Mouse (Mus musculus) cerebellum, postnatal 14 days (tissue): ENCODE data around the gene Spcs2.
A peak's percentile ranks its signal among the peaks of the same experiment; 100 is the strongest.

ENCODE experiments used
- DNase-seq, 2 experiments: peaks; one replicate each; pipeline ENCODE4 v3.0.0; 2021; ENCODE audit warnings: mixed read lengths in 2 of 2

Gene Spcs2

DNA sequence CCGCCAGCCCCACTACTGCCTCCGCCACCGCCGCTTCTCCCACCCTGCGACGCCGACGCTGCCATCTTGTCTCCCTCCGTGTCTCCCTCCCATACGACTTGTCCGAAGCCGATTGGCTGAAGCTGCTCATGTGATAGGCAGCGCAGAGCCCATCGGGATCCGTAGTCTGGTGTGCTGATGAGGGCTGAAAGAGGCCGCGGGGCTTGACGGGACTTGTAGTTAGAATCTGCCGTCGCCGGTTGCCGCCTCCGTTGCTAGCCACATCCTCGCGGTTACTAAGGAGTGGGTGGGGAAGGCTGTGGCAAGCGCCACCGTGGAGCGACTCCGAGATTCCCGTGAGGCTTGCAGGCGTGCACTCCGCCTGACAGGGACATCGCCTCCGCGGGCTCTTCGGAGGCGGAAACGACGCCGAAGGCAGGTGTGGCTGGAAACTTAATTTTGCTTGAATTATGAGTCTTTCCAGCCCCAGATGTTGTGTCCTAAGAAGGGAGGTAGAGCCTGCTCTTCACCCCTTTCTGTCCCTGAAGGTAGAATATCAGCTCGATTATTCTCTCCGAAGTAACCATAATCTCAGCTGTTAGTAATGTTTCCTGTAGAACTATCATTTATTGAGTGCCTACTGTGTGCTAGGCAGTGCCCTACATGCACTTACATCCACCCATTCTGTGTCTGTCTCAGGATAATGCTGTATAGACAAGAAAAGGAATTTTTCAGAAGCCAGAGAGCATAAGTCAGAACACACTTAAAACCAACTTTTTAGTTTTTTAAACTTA is 4.3 kb downstream of the Spcs2 start, which contains the start of gene Xrra1:
Gene Xrra1 (plus strand): TSS at position 304 of the 773 bp plus-strand sequence.
- peak; percentile 96 for DNase-seq

DNA sequence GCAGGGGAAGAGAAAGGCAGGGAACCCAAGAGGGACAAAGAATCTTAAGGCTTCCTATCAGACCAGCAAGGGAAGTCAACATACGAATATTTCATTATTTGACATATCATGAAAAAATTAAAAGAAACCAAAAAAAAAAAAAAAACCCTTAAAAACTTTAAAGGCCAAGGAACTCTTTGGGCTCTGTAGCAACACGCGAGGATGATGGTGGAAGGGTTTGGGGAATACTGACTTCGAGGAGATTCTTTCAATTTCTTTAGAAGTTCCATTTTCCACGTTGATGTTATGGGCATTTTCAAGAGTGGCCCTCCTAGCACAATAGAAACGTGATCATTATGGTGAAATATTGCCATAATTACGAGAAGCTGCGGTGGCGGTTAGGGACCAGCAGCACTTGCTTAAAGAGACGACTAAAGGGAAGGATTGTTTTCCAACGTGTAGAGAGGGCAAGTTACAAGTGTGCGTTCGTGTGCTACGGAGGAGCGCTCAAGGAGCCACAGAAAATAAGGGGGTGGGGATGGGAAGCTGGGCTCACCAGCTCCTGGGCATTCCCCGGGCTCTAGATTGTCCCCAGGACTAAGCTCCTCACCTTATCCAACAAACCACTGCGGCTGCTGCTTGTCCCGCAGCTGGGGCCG is 5.0 kb downstream of the Spcs2 start:
- DNase-seq: no peak

DNA sequence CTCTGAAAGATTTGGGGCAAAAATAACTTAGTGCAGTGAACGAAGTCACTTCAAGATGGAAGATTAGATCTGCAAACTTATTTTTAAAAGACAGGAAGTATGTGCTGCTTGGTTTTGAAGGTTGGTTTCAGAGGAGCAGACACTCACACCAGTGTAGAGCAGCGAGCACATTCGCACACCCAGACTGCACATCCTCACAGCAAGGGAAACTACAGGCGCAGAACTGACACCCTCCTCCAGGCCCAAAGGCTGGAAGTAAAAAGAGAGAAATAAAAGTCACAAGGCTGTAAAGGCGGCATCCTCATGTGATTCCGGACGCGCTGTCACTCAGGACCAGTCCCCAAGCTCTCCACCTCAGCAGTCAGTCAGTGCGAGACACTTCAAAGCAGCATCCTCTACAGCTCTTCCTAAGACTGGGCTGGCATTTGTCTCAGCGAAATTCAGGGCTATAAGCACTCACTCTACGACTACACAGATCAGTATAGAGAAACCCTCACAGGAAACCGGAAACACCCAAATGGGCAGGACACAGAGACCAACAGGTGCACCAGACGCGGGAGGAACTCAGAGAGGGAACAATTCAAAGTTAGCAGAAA is 6.9 kb downstream of the Spcs2 start:
- no peak for DNase-seq

GRCm38 (mm10) chr7:99854311-99854710 is 9.0 kb downstream of the Spcs2 start:
- DNase-seq: no peak

GRCm38 (mm10) chr7:99853350-99853749 is 9.9 kb downstream of the Spcs2 start:
- DNase-seq: no peak

- DNase-seq: no peak
These were observed 11.6 kb downstream of the Spcs2 start for GRCm38 (mm10) chr7:99851618-99852017.

- DNase-seq: no peak
These were observed 12.1 kb downstream of the Spcs2 start for GRCm38 (mm10) chr7:99851121-99851520.

- no peak for DNase-seq
These were observed 12.7 kb downstream of the Spcs2 start for GRCm38 (mm10) chr7:99850534-99850933.

DNA sequence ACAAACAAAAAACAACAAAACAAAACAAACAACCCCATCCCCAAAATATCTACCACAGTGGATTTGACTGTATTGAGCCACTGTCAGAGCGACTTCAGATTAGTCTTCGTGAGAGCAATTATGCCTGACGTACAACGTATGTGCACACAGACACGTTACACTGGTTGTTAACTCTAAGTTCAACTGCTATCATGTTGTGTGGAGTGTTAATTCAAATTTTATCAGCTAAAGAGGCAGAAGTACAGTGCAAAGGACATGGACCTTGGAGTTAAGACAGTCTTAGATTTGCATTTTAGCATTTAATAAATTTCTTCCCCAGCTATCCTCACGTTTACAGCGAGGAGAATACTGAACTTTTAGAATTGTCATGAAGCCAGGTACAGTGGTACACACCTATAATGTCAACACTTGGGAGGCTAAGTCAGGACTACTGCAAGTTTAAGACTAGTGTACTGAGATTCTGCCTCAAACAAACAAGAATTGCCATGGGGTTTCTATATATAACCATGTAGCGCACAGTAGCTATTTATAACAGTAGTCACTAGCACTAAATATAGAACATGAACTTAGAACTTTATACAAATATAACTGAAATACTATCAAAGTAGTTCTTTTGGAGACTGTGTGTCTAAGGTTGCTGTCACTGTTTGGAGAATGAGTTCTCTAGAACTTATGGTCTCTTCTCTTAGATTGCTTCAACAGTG is 17.6 kb downstream of the Spcs2 start:
- no peak for DNase-seq

- DNase-seq: no peak
These were observed 25.0 kb downstream of the Spcs2 start for GRCm38 (mm10) chr7:99838241-99838640.

DNA sequence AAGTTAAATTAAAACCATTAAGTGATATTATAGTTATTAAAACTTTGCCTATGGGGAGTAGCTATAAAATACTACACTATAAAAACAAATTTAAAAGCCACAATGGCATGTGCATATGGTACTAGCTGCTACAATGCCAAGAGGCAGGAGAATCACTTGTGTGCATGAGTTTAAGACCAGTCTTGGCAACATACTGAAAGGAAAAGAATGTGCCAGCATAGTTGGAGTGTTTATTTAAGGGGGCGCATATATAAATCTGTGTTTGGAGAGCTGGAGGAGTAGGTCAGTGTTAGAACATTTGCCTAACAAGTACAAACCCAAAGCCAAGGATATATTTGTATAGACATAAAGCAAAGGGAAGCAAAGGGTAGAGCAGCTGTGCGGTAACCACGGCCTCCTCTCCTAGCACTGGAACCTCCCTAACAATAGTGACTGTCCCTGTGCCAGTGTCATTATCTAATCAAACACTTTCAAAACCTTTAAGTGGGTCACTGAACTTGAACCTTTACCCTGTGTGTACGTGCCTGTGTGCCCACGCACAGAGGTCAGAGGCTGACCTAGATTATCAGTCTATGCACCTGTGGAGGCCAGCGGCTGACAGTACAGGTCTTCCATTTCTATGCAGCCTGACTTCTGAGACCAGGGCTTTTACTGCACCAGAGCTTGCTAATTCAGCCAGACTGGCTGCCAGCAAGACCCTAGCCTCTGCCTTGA is 25.7 kb downstream of the Spcs2 start:
- no peak for DNase-seq

GRCm38 (mm10) chr7:99836781-99837180 is 26.5 kb downstream of the Spcs2 start:
- DNase-seq: no peak

- no peak for DNase-seq
These were observed 28.9 kb downstream of the Spcs2 start for GRCm38 (mm10) chr7:99834314-99834853.

DNA sequence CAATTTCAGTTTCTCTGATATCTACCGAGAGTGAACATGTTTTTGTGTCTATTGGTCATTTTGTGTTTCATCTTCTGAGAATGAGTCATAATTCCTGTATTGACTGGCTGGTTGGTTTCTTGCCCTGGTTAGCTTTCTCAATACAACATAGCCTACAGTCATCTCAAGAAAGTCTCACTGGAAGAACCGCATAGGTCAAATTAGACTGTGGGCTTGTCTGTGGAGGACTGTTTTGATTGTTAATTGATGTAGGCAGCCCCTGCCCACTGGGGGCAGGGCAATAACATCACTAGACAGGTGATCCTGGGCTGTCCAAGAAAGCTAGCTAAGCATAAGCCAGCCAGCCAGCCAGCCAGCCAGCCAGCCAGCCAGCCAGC is 29.4 kb downstream of the Spcs2 start:
- no peak for DNase-seq

GRCm38 (mm10) chr7:99833115-99833845 is 30.0 kb downstream of the Spcs2 start:
- DNase-seq: no peak

- DNase-seq: peak; percentile 92 to 95
These were observed 35.1 kb downstream of the Spcs2 start, which contains the start of gene Neu3 for GRCm38 (mm10) chr7:99828083-99828570. Neu3 (minus strand) TSS chr7:99828417.

- no peak for DNase-seq
These were observed 37.2 kb downstream of the Spcs2 start for GRCm38 (mm10) chr7:99826096-99826495.

GRCm38 (mm10) chr7:99825511-99825910 is 37.8 kb downstream of the Spcs2 start:
- DNase-seq: no peak

DNA sequence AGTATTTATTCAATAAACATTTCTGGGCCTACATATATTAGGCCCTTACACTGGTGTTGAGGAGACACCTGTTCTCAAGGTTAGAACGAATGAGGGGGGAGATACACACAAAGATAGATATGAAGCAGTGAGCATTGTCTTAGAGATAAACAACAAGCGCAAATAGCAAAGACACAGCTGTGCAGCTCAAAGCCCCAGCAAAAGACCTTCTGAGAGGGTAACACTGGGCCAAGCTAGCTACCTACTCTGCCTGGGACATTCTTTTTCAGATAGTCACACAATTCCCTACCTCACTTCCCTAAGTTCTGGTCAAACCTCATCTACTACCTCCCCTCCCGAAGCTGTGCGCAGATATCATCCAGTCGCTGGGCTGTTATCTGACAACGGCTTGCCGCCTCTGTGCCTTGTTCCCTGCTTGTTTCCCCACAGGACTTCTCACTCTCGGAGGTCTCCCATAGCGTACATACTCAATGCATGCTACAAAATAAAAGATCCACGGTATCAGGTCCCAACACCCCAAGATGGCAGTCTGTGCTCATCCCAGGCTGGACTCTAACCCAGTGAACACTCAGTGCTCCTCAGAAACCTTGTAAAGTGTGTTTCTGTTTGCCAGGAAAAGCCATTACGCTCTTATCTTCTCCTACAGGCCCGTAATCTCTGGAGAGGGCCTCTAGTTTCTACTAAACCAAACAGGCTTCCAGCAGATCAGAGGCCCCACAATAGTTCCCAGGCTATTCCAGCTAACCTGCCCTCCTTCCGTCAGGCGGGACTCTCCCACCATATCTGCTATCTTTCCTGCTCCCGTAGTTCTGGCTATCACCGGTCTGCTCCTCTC is 38.4 kb downstream of the Spcs2 start:
- DNase-seq: no peak

- no peak for DNase-seq
These were observed 40.1 kb downstream of the Spcs2 start for GRCm38 (mm10) chr7:99823045-99823663.
